Mouse (Mus musculus): ENCODE data around the gene Nt5c2.

Gene Nt5c2

DNA sequence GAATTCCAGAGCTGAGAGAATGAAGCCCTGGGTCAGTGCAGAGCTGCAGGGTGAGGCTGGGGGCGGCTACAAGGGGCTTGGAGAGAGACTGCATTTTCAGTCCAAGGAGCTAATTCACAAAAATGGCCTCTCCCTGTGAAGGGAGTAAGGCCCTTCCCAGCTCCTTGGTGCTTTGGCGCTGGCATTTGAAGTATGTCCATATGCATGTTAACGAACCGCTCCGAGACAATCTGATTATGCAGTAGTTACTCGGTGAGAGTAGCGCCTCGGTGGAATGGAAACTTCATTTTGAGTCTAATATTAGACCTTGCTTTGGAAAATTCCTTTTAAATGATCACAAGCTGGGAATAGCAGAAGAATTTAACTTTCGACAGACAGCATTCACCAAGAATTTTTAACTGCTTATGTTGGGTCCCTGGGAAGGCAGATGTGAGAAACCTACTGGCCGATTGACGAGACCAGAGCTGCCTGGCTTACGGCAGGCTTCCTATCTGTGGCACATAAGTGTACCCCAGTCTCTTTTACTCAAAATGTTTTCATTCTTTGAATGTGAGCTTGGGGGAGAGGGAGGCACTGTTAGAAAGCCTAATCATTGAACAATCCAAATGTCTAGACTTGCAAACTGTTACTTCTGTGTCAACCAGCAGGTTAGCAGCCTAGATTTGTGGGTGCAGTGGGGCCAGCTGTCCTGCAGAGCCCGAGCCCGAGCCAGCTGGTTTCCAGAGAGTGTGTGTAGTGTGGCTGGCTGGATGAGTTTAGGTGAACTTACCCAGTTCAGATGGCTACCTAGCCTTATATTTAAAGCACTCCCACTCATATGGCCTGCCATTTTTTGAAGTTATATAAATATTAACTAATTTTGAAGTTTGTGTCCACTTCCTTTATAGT is 166.3 kb downstream of the Nt5c2 start:
- no peak for DNase-seq (ENCODE audit: low read depth)

GRCm38 (mm10) chr19:46846459-46846858 is 168.5 kb downstream of the Nt5c2 start:
- DNase-seq (ENCODE audit: low read depth), result peak; percentile 24

DNA sequence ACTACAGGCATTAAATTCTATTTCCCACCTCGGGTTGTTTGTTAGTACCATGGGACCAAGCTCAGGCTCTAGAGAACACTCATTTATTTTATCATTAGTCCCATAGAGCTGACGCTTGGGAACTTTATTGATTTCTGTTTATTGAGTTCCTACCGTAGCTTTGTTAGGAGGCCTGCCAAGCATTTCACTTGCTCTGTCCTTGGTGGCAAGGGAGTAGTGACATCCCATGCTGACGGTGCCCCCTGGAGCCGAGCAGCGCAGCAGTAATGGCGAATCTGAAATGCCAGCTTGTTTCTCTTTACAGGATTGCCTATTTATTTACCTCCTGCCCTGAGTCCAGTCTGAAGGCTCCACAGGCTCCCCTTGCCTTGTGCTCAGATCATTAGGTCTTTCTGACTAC is 168.9 kb downstream of the Nt5c2 start:
- DNase-seq (ENCODE audit: low read depth), result no peak

DNA sequence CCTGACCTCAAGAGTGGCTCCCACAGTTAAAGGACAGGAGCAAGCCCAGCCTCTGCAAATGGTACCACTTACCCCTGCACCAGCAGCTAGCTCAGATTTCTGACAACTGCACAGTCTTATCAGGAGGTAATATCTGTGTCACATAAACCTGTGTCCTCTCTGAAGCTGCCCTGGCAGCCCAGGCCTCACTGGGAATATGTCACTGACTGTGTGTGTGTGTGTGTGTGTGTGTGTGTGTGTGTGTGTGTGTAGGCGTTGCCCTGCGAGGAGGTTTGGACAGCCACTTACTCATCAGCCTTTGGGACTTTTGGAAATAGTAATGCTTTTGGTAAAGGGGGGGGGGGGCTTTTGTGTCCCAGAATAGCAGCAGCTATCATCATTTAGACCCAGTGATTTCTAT is 171.9 kb downstream of the Nt5c2 start:
- DNase-seq (ENCODE audit: low read depth), result no peak

GRCm38 (mm10) chr19:46841016-46841415 is 173.9 kb downstream of the Nt5c2 start:
- no peak for DNase-seq (ENCODE audit: low read depth)

GRCm38 (mm10) chr19:46837290-46838079 is 177.5 kb downstream of the Nt5c2 start:
- peak; percentile 55 for DNase-seq (ENCODE audit: low read depth)

DNA sequence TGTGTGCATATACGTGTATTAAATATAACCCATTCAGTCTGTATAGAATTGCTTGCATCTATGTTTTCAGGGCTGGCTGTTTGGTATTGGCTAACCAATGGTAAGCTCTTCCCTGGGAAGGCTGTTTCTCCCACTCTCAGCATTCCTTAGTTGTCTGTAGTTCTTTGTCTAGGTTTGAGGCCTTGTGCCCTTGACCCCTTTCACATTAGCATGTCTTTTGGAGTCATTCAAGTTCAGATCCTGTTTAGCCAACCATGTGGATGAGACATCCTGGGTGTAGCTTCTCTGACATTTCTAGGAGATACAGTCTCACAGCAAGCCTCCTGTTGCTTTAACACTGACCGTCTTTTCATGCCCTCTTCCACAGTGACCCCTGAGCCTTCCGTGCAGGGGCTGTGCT is 178.9 kb downstream of the Nt5c2 start:
- no peak for DNase-seq (ENCODE audit: low read depth)

- no peak for DNase-seq (ENCODE audit: low read depth)
Observed at GRCm38 (mm10) chr19:46835339-46835738, 179.6 kb downstream of the Nt5c2 start.

GRCm38 (mm10) chr19:46834301-46834700 is 180.7 kb downstream of the Nt5c2 start:
- DNase-seq (ENCODE audit: low read depth), result no peak

Measured in 416B (cell line).